Mouse (Mus musculus) olfactory bulb, adult 2 months (tissue): ENCODE results near the gene Ccnd3.

Experiments
- CTCF ChIP-seq: fragments of 200-500 bp; IDR thresholded peaks from 2 replicates; pipeline ENCODE4 v1.5.1; 2012; ENCODE audit warnings: low read depth, mild to moderate bottlenecking, low read length, moderate library complexity; ENCODE audit not compliant: insufficient read depth
- POLR2A ChIP-seq: fragments of 200-500 bp; IDR thresholded peaks from 2 replicates; pipeline ENCODE4 v1.6.1; 2012; ENCODE audit warnings: mild to moderate bottlenecking, low read depth, low read length, moderate library complexity; ENCODE audit not compliant: insufficient read depth

DNA sequence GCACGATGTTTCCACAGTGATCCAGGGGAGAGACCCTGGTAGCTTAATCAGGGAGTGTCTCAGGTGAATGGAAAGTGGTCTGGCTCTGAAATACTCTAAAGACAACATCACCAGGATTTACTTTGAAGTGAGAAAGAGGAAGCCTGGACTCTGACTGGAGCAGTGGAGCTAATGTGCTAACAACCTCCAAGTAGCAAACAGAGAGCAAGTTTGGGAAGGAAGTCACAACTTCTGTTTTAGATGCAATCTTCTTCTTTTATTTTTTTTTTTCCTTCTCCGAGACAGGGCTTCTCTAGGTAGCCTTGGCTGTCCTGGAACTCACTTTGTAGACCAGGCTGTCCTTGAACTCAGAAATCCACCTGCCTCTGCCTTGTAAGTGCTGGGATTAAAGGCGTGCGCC, 104.3 kb downstream of the Ccnd3 start:
- no peak for TF ChIP-seq CTCF
- TF ChIP-seq POLR2A: no peak
